Mouse (Mus musculus) CH12.LX (cell line): Measurements from ENCODE around the gene Cgrrf1.

Source experiments
- BHLHE40 ChIP-seq: IDR thresholded peaks from 2 replicates; pipeline ENCODE4 v1.6.1; 2011; ENCODE audit warnings: mild to moderate bottlenecking, low read depth, low read length, improper control_type of control experiment
- CHD2 ChIP-seq: IDR thresholded peaks from 2 replicates; pipeline ENCODE4 v1.6.1; 2011; ENCODE audit warnings: low read length, improper control_type of control experiment
- CTCF ChIP-seq, 2 experiments: IDR thresholded peaks in 1 of 2; conservative IDR thresholded peaks in 1 of 2; 2 replicates each; pipeline ENCODE4 v1.5.1; 2011 to 2012; ENCODE audit warnings: low read depth in 2 of 2, low read length in 2 of 2, improper control_type of control experiment in 1 of 2, inconsistent platforms in 1 of 2, mild to moderate bottlenecking in 1 of 2, moderate library complexity in 1 of 2
- ETS1 ChIP-seq: conservative IDR thresholded peaks from 2 replicates; pipeline ENCODE4 v1.6.1; 2012; ENCODE audit warnings: low read depth, mild to moderate bottlenecking, inconsistent platforms, low read length, improper control_type of control experiment, moderate library complexity
- GABPA ChIP-seq: IDR thresholded peaks from 2 replicates; pipeline ENCODE4 v1.6.1; 2012; ENCODE audit warnings: low read depth, low read length, improper control_type of control experiment, inconsistent platforms; ENCODE audit not compliant: insufficient replicate concordance
- IRF4 ChIP-seq: IDR thresholded peaks from 2 replicates; pipeline ENCODE4 v1.6.1; 2014; ENCODE audit warnings: low read depth, mild to moderate bottlenecking, inconsistent platforms, low read length, improper control_type of control experiment
- POLR2A ChIP-seq: IDR thresholded peaks from 2 replicates; pipeline ENCODE4 v1.6.1; 2011; ENCODE audit warnings: low read depth, mild to moderate bottlenecking, improper control_type of control experiment, low read length
- SMC3 ChIP-seq: IDR thresholded peaks from 2 replicates; pipeline ENCODE4 v1.6.1; 2011; ENCODE audit warnings: low read depth, low read length, improper control_type of control experiment
- TCF12 ChIP-seq: IDR thresholded peaks from 2 replicates; pipeline ENCODE4 v1.6.1; 2014; ENCODE audit warnings: low read depth, mild to moderate bottlenecking, inconsistent platforms, low read length, improper control_type of control experiment
- ZMIZ1 ChIP-seq: IDR thresholded peaks from 2 replicates; pipeline ENCODE4 v1.6.1; 2012; ENCODE audit warnings: low read depth, mild to moderate bottlenecking, inconsistent platforms, low read length, improper control_type of control experiment

- TF ChIP-seq CTCF (conservative IDR thresholded peaks at IDR 0.05 in 1 of 2, IDR thresholded peaks at IDR 0.05 in 1 of 2; ENCODE audit: low read depth in 2 of 2, low read length in 2 of 2) (no peak), BHLHE40 (no peak), POLR2A (no peak), GABPA (no peak), SMC3 (no peak), IRF4 (no peak), CHD2 (no peak), ETS1 (no peak), TCF12 (no peak), ZMIZ1 (no peak)
These were observed 41.2 kb upstream of the Cgrrf1 start for GRCm38 (mm10) chr14:46790723-46791122.
